Mouse (Mus musculus): ENCODE results near the gene Arfgap2. TPM values are rescaled to one million over a fixed set of nuclear protein-coding genes. Genes with fewer than 3 reads are reported as not detected.
"Not testable (repeated sequence)": the region's sequence is repeated elsewhere in the genome, so short reads cannot be mapped to it uniquely, and the experiment has no call there.

Arfgap2 gene
- 10 to 100 TPM; 75.9 to 81.9 (median 79.1) TPM for total RNA-seq (2022)

DNA sequence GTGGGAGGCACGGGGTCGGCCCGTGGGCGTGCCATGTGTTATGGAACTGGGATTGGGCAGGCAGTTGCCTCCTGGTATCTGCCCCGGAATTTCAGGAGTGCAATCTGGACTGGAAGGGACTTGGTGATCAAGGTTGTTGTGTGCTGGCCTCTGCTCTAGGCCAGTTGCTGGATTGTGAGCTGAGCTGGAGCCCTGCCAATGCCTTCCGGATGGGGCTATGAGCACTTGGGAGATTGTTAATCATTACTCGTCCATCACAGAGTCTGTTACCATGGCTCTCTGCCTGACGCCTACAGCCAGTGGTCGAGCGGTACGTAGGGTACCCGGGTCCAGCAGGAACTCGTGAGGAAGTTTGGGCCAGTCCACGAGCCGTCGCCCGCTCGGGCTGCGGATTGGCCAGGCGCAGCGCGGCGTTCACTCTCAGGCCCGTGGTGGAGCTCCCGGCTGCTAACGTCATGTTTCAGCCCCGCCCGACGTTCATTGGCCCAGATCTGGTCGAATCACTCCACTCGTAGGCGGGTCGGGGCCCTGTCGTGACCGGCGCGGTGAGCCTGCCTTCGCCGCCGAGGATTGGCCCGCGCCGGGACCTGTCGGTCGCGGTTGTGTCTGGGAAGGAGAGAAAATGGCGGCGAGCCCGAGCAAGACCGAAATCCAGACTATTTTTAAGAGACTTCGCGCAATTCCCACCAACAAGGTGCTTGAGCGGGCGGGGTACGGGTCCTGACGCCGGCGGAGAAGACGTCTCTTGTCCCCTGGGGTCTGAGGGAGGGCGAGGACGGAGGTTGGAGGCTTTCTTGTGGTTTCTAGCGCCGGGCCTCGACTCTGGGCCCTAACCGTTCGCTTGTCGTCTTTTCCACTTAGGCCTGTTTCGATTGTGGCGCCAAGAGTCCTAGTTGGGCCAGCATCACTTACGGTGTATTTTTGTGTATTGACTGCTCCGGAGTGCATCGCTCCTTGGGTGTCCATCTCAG is at the start of gene Arfgap2:
Arfgap2 (plus strand) TSS at position 264 of the 971 bp plus-strand sequence.
- peak; percentile 98 to 99 for DNase-seq (ENCODE audit: low spot score in 2 of 2)

DNA sequence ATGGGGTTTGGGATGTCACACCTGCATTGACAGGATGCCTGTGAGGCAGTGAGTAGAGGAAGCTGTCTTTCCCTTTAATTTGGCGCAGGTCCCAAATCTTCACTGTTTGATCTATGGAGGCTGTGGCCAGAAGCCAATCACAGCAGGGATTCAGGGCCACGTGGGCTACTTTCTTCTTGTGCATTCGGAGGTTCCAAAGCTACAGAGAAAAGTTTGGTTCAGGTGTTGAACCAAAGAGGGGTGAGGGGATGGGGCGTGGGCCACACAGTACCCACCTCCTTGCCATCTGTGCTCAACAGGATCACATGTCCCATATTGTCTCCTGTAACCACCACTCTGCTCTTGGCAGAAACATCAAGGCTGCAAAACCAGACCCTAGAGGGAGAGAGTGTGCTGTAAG is 47.7 kb upstream of the Arfgap2 start:
- no peak for DNase-seq (ENCODE audit: low spot score in 2 of 2)

DNA sequence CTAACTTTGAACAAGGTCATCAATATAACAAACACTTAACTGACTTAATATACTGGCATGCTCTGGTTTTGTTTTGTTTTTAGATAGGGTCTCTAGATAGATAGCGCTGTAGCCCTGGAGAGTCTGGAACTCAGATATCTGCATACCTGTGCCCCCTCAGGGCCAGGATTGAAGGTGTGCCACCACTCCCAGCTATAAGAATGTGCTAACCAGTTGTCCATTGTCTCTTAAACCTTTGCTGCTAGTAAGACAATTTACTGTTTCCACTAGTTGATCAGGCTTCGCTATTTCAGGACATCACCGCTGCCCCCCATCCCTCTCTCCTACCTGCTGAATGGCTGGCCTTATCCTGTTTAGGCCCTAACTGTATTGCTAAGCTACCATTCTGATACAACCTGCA is 44.3 kb upstream of the Arfgap2 start:
- DNase-seq (ENCODE audit: low spot score in 2 of 2), result no peak

DNA sequence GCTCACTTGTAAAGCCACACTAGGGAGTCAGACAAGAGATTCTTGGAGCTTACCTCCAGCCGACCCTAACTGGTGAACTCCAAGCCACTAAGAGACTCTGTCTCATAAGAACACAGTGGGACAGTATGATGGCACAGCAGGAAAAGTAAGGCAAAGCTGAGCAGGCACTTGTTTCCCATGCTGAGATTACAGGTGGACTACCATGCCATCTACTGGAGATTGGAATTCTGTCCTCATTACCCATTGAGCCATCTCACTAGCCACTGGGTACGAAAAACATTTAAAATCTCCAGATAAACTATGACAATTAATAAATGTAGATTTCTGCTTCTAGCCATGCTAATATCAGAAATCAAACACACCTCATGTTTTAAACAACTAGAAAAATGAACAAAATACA is 41.2 kb upstream of the Arfgap2 start:
- no peak for DNase-seq (ENCODE audit: low spot score in 2 of 2)

DNA sequence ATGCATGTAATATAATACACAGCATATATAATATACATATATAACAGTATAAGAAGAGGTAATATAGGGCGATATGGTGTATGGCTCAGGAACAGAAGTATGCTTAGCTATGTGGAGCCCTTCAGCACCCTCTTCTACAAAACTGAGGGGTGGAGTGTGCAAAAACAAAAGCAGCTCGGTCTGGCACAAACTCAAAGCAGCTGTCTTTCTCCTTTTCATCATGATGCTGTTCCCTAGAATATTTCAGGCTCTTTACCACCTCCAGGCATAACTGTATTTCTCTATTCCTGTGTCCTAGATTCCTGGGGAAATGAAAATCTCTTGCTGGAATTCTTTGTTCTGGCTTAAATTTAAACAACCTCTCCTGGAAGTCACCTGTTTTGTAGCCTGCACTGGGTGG is 35.0 kb upstream of the Arfgap2 start:
- no peak for DNase-seq (ENCODE audit: low spot score in 2 of 2)

DNA sequence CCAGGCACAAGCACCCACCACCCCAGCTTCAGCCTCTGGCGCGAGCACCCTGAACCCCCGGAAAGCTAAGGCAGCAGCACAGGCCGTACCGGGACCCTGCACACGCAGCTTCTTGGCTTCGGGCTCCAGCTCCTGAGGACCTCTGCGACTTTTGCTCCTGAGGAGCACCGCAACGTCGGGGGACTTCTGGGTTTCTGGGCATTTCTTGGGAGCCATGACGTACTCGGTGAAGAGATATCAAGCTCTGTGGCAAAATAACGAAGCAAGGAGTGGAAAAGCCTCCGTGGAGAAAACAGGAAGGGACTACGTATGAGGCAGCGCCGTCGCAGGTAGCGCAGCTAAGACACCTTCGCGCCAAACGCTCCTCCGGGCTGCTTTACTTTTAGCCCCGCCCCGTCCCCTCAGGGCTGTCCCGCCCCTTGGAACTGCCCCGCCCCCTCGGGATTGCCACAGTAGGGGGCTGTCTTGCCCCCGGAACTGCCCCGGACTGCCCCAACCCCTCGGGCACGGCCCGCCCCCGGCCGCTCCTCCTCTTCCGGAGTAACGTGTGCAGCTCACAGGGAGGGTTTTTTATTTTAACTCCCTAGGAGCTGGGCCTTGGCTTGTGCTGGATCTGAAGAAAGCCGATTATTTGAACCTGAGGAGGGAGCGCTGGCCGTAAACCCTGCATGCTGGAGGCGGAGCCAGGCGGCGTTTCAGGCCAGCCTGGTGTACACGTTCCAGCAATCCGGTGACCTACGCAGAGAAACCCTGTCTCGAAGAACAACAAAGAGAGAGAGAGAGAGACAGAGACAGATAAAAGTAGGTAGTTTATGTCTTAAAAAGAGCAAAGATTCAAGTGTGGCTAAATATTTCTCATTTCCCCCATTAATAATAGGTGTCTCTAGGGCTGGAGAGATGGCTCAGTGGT is 27.9 kb upstream of the Arfgap2 start, which contains the start of gene Ddb2:
Ddb2 (minus strand) TSS at position 382 of the 910 bp plus-strand sequence.
- DNase-seq (ENCODE audit: low spot score in 2 of 2), result peak; percentile 77 to 84

DNA sequence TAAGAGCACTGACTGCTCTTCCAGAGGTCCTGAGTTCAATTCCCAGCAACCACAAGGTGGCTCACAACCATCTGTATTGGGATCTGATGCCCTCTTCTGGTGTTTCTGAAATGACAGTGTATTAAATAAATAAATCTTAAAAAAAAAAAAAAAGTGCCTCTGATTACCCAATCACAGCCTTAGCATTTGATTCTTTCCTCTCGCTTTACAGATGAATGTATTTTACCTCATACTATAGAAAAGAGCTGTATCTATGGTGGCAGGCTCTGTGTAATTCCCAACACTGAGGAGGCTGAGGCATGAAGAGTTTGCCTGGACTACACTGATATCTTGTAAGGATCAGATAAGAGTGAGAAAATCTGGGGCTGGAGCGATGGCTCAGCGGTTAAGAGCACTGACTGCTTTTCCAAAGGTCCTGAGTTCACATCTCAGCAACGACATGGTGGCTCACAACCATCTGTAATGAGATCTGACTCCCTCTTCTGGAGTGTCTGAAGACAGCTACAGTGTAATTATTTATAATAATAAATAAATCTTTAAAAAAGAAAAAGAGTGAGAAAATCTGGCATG is 27.2 kb upstream of the Arfgap2 start:
- not testable (repeated sequence) for DNase-seq (ENCODE audit: low spot score in 2 of 2)

DNA sequence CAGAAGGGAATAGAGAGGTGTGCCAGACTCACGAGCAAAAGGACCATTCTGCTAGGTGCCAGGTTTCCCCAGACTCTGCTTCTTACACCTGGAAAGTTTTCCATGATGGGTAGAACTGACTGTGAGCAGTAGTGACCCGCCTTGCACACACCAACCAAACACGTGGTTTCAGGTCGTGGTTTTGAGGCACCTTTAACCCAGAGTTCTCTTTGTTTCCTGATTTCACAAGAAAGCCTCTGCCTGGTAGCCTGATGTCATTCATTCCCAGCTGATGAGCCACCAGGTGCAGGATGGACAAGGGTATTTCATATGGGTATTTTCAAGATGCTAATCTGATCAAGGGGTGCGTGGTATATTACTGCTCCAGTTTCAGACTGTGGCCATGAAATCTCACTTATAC is 22.2 kb upstream of the Arfgap2 start:
- DNase-seq (ENCODE audit: low spot score in 2 of 2), result no peak

DNA sequence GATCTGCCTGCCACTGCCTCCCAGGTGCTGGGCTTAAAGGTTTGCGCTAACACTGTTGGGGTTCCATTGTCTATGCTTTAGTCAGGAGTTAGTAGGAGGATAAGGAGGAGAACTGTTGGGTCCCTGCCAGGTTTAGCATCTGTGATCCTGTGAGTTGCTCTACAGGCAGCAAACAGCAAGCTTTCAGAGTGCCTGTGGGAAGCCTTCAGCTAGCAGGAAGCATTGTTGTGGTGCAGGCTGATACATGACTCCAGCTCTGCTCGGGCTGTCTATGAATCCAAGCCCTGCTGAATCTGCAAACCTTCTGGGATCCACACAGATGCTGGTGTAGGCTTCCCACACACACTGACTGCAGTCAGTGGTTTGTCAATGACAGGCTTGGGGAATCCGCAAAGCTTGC is 21.4 kb upstream of the Arfgap2 start:
- DNase-seq (ENCODE audit: low spot score in 2 of 2), result peak; percentile 83 to 84

DNA sequence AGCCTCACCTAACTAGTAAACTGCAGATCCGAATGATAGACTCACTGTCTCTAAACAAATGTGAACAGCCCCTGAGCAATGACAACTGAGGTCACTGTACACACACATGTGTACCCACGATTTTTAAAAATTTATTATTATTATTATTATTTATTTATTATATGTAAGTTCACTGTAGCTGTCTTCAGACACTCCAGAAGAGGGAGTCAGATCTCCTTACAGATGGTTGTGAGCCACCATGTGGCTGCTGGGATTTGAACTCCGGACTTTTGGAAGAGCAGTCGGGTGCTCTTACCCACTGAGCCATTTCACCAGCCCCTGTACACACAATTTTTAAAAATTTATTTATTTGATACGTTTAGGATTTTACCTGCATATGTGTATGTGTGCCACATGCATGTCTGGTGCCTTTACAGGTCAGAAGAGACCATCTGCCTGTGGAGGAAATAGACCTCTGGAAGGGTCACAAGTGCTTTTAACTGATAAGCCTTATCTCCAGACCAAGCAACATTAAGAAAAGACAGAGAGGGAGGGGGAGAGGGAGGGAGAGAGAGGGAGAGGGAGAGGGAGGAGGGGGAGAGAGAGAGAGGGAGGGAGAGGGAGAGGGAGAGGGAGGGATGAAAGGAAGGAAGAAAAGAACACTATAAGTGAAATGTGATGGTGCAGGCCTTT is 20.1 kb upstream of the Arfgap2 start:
- no peak for DNase-seq (ENCODE audit: low spot score in 2 of 2)

DNA sequence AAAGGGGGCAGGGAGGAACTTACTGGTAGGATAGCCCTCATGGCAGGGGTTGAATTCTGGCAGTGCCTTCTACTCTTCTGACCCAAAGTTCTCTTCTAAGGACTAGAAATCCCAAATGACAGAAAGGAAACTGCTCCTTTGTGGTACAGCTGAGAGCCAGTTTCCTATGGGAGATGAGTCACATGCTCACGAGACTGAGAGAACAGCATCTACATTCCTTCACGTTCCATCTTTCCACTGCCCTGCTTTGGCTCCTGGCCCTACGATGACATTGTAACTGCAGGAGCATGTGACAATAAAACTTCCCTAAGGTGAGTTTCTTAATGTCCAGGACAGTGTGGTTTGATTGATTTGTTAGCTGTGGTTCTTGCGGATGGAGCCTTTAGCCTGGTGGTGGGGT is 16.4 kb upstream of the Arfgap2 start:
- DNase-seq (ENCODE audit: low spot score in 2 of 2), result no peak

DNA sequence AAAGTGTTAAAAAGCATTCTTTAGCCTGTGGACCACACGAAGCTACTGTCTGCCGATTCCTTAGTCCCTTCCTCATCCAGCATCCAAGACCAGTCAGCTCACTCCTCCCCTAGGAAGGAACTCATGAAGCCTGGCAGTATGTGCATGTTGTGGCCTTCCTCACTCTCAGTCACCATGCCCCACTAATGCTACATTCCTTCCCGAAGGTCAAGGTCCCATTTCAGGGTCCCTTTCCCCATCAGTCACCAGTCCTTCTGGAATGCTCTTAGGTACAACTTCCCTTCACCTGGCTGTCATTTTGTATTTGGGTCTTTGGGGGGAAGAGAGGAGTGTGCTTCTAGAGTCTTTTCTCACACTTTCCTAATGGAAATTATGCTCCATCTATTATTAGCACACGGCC is 12.8 kb upstream of the Arfgap2 start:
- DNase-seq (ENCODE audit: low spot score in 2 of 2), result no peak

DNA sequence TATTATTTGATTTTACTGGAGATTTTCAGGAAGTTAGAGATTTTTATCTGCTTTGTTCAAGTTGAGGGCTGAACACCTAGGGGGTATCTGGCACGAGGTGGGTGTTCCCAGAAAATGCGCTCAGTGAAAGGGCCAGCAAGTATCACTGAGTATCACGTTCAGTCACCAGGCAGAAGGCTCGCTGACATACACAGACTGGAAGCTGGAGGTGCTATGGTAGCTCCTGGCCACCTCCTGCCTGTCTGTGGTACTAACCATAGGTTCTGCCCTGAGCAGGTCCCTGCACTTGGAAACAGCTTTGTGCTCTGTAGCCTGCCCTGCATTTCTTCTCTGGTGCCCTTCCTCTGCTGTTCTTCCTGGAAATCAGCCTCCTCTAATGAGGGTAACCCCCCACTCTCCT is 12.3 kb upstream of the Arfgap2 start:
- no peak for DNase-seq (ENCODE audit: low spot score in 2 of 2)

DNA sequence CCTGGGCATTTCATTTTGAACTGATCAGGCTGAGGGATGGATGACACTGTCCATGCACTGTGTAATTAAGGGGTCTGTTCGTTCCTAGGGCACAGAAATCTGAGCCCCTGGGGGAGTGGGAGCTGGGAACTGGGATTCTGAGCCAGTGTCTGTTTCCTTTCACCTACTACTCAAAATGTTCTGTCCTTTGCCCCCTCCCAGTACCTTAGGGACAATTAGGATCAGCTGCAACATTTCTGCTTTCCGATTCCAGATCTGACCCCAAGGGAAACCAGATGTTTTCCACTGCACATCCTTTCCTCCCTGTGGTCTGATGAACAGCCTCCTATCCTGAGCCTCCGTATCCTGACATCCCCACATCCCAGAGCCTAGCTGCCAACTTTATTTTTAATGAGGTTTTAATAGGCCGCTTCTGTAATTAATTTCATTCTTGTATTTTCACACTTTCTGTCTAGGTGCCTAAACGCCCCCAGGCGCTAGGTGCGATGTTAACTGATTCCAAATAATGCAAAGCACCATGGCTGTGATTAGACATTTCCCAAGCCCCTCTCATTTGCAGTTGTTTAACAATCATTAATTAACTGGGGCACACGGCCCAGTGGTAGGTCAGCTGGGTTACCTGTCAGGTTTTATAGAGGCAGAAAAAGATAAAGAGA is 9.9 kb upstream of the Arfgap2 start:
- DNase-seq (ENCODE audit: low spot score in 2 of 2), result no peak

DNA sequence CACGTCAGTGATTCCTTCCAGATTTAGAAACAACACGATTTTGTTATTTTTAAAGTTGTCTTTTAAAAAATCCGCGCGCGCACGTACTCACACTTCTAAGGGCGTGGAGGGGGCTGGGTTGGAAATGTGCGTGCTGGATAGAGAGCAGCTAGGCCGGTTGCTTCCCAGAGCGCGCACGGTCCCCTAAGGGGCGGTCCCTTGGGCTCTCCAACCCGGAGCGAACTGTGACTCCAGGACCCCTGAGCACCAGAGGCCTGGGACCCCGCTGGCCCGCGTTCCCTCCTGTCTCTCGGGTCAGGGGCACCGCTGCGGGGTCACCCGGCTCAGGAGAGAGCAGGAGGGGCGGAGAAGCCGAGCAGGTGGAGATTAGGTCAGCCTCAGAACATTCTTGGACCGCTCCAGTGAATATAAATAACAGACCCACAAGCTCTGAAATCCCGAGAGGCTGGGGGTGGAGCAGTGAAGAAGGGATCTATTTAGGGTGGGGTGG is 9.1 kb upstream of the Arfgap2 start, which contains the start of gene Pacsin3:
Pacsin3 (plus strand) TSS at position 294 of the 490 bp plus-strand sequence.
- no peak for DNase-seq (ENCODE audit: low spot score in 2 of 2)

DNA sequence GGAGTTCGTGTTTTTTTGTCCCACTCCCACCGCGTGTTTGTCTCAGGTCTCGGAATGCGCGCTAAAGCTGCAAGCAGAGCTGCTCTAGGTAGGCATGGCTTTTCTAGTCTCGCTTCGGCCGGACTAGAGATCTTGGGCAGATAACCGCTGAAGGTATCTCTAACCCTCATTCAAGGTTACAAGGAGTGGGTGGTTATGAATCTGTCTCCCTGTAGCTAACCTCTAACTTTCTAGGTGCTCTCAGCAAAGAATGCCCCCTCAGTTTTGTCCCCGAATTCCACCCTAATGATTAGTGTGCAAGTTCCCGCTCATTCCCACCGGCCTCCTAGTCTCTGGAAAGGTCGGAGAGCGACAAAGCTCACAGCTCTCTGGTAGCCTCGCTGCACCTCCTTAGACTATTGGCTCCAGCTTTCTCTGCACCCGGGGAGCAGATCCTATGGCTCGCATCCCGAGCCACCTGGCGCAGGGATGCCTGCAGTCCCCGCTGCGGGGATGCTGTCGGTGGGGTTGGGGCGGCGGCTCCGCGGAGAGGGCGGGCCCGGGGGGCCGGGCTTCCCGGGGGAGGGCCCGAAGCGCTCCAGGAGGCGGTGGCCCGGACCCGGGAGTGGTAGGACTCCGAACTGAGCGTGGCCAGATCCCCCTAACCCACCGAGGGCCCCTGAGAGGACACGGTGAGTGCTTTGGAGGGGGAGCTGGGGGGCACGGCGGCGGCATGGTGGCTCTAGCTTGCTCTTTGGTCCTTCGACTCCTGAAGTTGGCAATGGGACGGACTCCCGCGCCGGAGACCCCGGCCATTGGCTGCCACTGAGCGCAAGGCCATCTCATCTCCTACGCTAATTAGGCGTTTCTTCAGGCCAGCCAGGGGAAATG is 8.3 kb upstream of the Arfgap2 start:
- no peak for DNase-seq (ENCODE audit: low spot score in 2 of 2)

DNA sequence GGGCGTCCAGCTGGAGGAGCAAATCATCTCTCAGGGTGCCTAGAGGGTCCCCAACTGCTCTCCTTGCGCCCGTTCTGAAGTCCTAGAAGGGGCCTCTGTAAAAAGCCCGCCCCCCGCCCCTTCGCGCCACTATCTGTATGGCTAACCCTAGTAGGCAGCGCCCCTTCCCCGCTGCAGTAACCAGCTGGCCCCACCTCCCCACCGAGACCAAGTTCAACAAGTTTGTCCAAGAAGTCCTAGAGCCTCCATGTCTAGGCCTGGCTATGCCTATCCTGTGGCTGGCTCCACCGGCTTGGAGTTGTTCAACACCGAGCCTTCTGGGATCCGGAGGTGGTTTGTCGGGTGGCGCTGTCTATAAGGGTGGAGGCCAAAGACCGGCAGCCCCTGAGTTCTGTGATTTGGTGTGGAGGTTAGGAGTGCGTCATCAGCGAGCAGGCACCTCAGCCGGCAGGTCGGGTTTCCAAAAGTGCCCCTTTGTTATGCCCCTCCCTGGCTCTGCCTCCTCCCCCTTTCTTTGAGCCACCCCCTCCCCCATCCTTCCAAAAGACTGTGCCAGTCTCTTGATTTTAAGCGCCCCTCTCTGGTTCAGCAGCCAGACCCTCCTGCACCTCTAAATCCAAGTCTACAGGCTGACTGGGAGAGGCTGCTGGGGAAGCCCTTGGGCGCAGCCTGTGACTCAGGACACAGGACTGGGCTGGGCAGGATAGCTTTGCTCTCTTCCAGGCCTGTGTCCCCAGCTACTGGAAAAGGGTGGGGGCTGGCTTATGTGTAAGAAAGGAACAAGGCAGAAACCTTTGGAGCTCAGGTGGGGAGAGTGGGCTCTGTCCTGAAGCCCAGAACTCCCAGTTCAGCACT is 7.4 kb upstream of the Arfgap2 start:
- DNase-seq (ENCODE audit: low spot score in 2 of 2), result no peak

DNA sequence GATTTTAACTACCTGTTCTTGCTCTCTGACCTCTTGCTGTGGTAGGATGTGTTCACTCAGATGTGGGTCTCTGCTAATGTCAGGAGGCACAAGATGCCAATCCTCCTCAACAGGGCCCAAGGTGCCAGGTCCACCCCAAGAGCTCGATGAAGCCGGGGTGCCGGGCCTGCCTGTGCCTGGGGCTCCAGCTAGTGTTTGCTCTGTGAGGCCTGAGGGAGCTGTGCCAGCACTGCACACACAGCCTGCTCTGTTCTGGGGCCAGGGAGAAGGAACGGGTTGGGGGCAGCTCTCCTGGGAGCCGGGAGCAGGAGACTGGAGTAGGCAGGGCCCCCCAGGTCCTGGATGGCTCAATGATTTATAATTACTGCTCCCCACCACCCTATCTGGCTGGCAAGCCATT is 6.7 kb upstream of the Arfgap2 start:
- DNase-seq (ENCODE audit: low spot score in 2 of 2), result no peak
